Comparison of ENCODE assay signal across 8 mouse cellular contexts in the genomic region with DNA sequence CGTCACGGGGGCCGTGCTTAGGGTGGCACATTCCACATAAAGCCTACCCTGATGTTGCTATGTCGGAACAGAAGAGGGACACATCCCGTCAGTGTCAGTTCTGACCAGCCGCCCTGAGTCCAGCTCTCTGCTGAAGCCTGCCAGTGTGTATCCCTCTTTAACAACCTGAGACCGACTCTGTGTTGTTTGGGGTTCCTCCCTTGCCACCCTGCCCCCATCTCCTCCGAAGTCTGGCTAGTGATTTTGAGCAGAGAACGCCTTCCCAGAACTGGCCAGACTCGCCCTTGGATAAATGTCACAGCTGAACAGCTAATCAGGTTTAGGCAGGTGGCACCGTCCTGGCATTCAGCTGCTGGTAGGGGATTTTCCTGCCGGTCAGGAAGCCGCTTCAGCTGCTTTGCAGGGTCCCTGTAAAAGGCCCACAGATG. TPM values are rescaled to one million over a fixed set of nuclear protein-coding genes. Genes with fewer than 3 reads are reported as not detected.
DNase-seq lines count a peak whose midpoint lies in the region; ATAC-seq and TF ChIP-seq lines count a peak whose summit lies in the region.

No protein-coding gene starts in this region.

- no peaks in the 10 kb centered on the region for H3K27me3 ChIP-seq in heart, embryonic 10.5 days (ENCODE audit: insufficient read depth, poor library complexity, severe bottlenecking)
- peaks cover 23% of the 10 kb centered on the region for H3K27me3 ChIP-seq in G1E (ENCODE audit: insufficient read depth, low read length)
- peaks cover 51% of the 10 kb centered on the region for H3K27me3 ChIP-seq in forebrain, embryonic 12.5 days
- peaks cover 19% of the 10 kb centered on the region for H3K27me3 ChIP-seq in midbrain, embryonic 11.5 days (ENCODE audit: control insufficient read depth, insufficient read depth, low read length)

- peak overlapping the region; percentile 95 for H3K27ac ChIP-seq in heart, embryonic 10.5 days
- H3K27ac ChIP-seq in forebrain, embryonic 12.5 days = no peak overlapping the region
- no peak overlapping the region for H3K27ac ChIP-seq in midbrain, embryonic 11.5 days (ENCODE audit: low read depth, low read length)

- intact Hi-C loops in heart, postnatal 25 days (cut with DNase I) = loop anchor here (1.0 kb wide), 1 partner anchor 16 kb away; no protein-coding TSS in a partner anchor

- H3K36me3 ChIP-seq in heart, embryonic 10.5 days = peaks cover 42% of the 10 kb centered on the region
- H3K36me3 ChIP-seq in G1E (replicated peaks) = peaks cover 54% of the 10 kb centered on the region
- H3K36me3 ChIP-seq in forebrain, embryonic 12.5 days (replicated peaks) = peaks cover 12% of the 10 kb centered on the region
- H3K36me3 ChIP-seq in midbrain, embryonic 11.5 days (ENCODE audit: control insufficient read depth, insufficient read depth, low read length) = no peaks in the 10 kb centered on the region; the same call in 1 of the 2 replicates

- DNase-seq in heart, embryonic 10.5 days (ENCODE audit: low spot score) = no peak
- no peak for DNase-seq in heart, postnatal 25 days (ENCODE audit: low spot score)
- DNase-seq in G1E (ENCODE audit: low spot score) = no peak
- DNase-seq in kidney, adult 9 months = peak; percentile 47
- DNase-seq in midbrain, embryonic 11.5 days (ENCODE audit: low spot score, missing footprints) = no peak
- no peak for DNase-seq in gastrocnemius, postnatal 10 days

- peaks cover 72% of the 10 kb centered on the region for H3K4me1 ChIP-seq in heart, embryonic 10.5 days
- peaks cover 59% of the 10 kb centered on the region for H3K4me1 ChIP-seq in G1E (ENCODE audit: insufficient read depth, low read depth, low read length)
- H3K4me1 ChIP-seq in forebrain, embryonic 12.5 days = peaks cover 40% of the 10 kb centered on the region
- H3K4me1 ChIP-seq in midbrain, embryonic 11.5 days (ENCODE audit: control insufficient read depth, insufficient read depth, low read length) = peaks cover 26% of the 10 kb centered on the region

- no peak; the same call in 1 of the 2 replicates for ATAC-seq in G1E (ENCODE audit: extremely low read depth, insufficient number of reproducible peaks, low FRiP score, poor library complexity, severe bottlenecking)
- ATAC-seq in forebrain, embryonic 12.5 days (ENCODE audit: low FRiP score) = no peak
- no peak for ATAC-seq in midbrain, embryonic 11.5 days (ENCODE audit: low FRiP score)
- no peak for ATAC-seq in activated CD4-positive, CD25-positive, alpha-beta regulatory T cell, adult 4 months

- H3K9ac ChIP-seq in forebrain, embryonic 12.5 days = 0 out of 2 replicates have a peak overlapping the region, but pooled peaks have one; percentile 65
- H3K9ac ChIP-seq in midbrain, embryonic 11.5 days (ENCODE audit: low read length) = peak overlapping the region; percentile 66; the same call in 1 of the 2 replicates

- H3K4me3 ChIP-seq in heart, embryonic 10.5 days = peak overlapping the region; percentile 96
- peak overlapping the region; percentile 95 for H3K4me3 ChIP-seq in G1E (ENCODE audit: low read depth, low read length)
- peak overlapping the region; percentile 71 for H3K4me3 ChIP-seq in forebrain, embryonic 12.5 days (replicated peaks)
- H3K4me3 ChIP-seq in midbrain, embryonic 11.5 days (ENCODE audit: low read depth, low read length) = peak overlapping the region; percentile 72

- WGBS in heart, embryonic 10.5 days = 5% methylated on average over 13 of the region's 13 CpGs
- 7% methylated on average over 13 of the region's 13 CpGs for WGBS in forebrain, embryonic 12.5 days
- WGBS in midbrain, embryonic 11.5 days = 4% methylated on average over 13 of the region's 13 CpGs

- no peaks in the 10 kb centered on the region for H3K9me3 ChIP-seq in heart, embryonic 10.5 days
- no peaks in the 10 kb centered on the region for H3K9me3 ChIP-seq in G1E (replicated peaks)
- no peaks in the 10 kb centered on the region for H3K9me3 ChIP-seq in forebrain, embryonic 12.5 days
- H3K9me3 ChIP-seq in midbrain, embryonic 11.5 days (ENCODE audit: control insufficient read depth, low read length) = no peaks in the 10 kb centered on the region

- peak overlapping the region; percentile 100 for H3K4me2 ChIP-seq in forebrain, embryonic 12.5 days
- H3K4me2 ChIP-seq in midbrain, embryonic 11.5 days = peak overlapping the region; percentile 98

- TF ChIP-seq CTCF in G1E (IDR thresholded peaks at IDR 0.05; ENCODE audit: low read depth, low read length) = no peak

RNA-seq across cellular contexts. Expression of gene Klhl21, which starts 2.1 kb away (rescaled TPM):
- polyA plus RNA-seq in heart, embryonic 10.5 days (2016; fragmentation: Nextera tagmentation; extraction: Ambion mirVana) = 28.4 and 42.2 TPM in 2 replicates
- 10 to 100 TPM; 69.8 to 76.2 TPM for total RNA-seq in heart, postnatal 25 days (2021)
- 2.4 and 4.1 TPM in 2 replicates for total RNA-seq in G1E (2014; fragmentation: Nextera tagmentation)
- 3.8 and 4.4 TPM in 2 replicates for total RNA-seq in G1E (2017)
- polyA plus RNA-seq in G1E (2012) = 12.2 and 13.5 TPM in 2 replicates
- polyA plus RNA-seq in forebrain, embryonic 12.5 days (2016; fragmentation: Nextera tagmentation; extraction: Ambion mirVana) = 5.3 and 5.5 TPM in 2 replicates
- 2.0 and 2.6 TPM in 2 replicates for polyA plus RNA-seq in midbrain, embryonic 11.5 days (2014; fragmentation: Nextera tagmentation; extraction: Ambion mirVana)
- polyA plus RNA-seq in activated CD4-positive, CD25-positive, alpha-beta regulatory T cell, adult 4 months (2017; shearing (Covaris generic)) = 1 to 10 TPM; 2.2 to 4.2 TPM
- total RNA-seq in gastrocnemius, postnatal 10 days (2021) = 10 to 100 TPM; 28.9 to 29.3 TPM

RNA-seq across cellular contexts. Expression of gene Phf13, which starts 14.7 kb away (rescaled TPM):
- 22.9 and 26.2 TPM in 2 replicates for polyA plus RNA-seq in heart, embryonic 10.5 days (2016; fragmentation: Nextera tagmentation; extraction: Ambion mirVana)
- 1 to 10 TPM; 5.8 to 6.2 TPM for total RNA-seq in heart, postnatal 25 days (2021)
- total RNA-seq in G1E (2014; fragmentation: Nextera tagmentation) (2.9 and 3.7 TPM in 2 replicates), G1E (2017) (2.0 and 2.3 TPM in 2 replicates)
- polyA plus RNA-seq in G1E (2012) = 5.4 and 6.6 TPM in 2 replicates
- 24.4 and 27.4 TPM in 2 replicates for polyA plus RNA-seq in forebrain, embryonic 12.5 days (2016; fragmentation: Nextera tagmentation; extraction: Ambion mirVana)
- 21.5 and 22.9 TPM in 2 replicates for polyA plus RNA-seq in midbrain, embryonic 11.5 days (2014; fragmentation: Nextera tagmentation; extraction: Ambion mirVana)
- polyA plus RNA-seq in activated CD4-positive, CD25-positive, alpha-beta regulatory T cell, adult 4 months (2017; shearing (Covaris generic)) = 1 to 10 TPM; 2.3 to 3.0 TPM
- total RNA-seq in gastrocnemius, postnatal 10 days (2021) = 1 to 10 TPM; 6.5 to 9.5 TPM

RNA-seq across cellular contexts. Expression of gene Zbtb48, which starts 16.8 kb away (rescaled TPM):
- polyA plus RNA-seq in heart, embryonic 10.5 days (2016; fragmentation: Nextera tagmentation; extraction: Ambion mirVana) = 16.6 and 21.0 TPM in 2 replicates
- 1 to 10 TPM; 3.5 to 5.0 TPM for total RNA-seq in heart, postnatal 25 days (2021)
- total RNA-seq in G1E (2014; fragmentation: Nextera tagmentation) = 13.9 and 24.5 TPM in 2 replicates
- 9.3 and 9.8 TPM in 2 replicates for total RNA-seq in G1E (2017)
- 12.4 and 13.4 TPM in 2 replicates for polyA plus RNA-seq in G1E (2012)
- 23.7 and 24.2 TPM in 2 replicates for polyA plus RNA-seq in forebrain, embryonic 12.5 days (2016; fragmentation: Nextera tagmentation; extraction: Ambion mirVana)
- 21.1 and 22.5 TPM in 2 replicates for polyA plus RNA-seq in midbrain, embryonic 11.5 days (2014; fragmentation: Nextera tagmentation; extraction: Ambion mirVana)
- polyA plus RNA-seq in activated CD4-positive, CD25-positive, alpha-beta regulatory T cell, adult 4 months (2017; shearing (Covaris generic)) = 10 to 100 TPM; 14.1 to 22.0 TPM
- total RNA-seq in gastrocnemius, postnatal 10 days (2021) = 1 to 10 TPM; 3.2 to 4.7 TPM

RNA-seq across cellular contexts. Expression of gene Thap3, which starts 21.9 kb away (rescaled TPM):
- 29.3 and 30.1 TPM in 2 replicates for polyA plus RNA-seq in heart, embryonic 10.5 days (2016; fragmentation: Nextera tagmentation; extraction: Ambion mirVana)
- 10 to 100 TPM; 11.5 TPM for total RNA-seq in heart, postnatal 25 days (2021)
- total RNA-seq in G1E (2014; fragmentation: Nextera tagmentation) (2.0 and 3.0 TPM in 2 replicates), G1E (2017) (0.82 and 1.6 TPM in 2 replicates)
- 4.2 and 5.5 TPM in 2 replicates for polyA plus RNA-seq in G1E (2012)
- polyA plus RNA-seq in forebrain, embryonic 12.5 days (2016; fragmentation: Nextera tagmentation; extraction: Ambion mirVana) = 33.9 and 38.6 TPM in 2 replicates
- 21.9 and 24.6 TPM in 2 replicates for polyA plus RNA-seq in midbrain, embryonic 11.5 days (2014; fragmentation: Nextera tagmentation; extraction: Ambion mirVana)
- polyA plus RNA-seq in activated CD4-positive, CD25-positive, alpha-beta regulatory T cell, adult 4 months (2017; shearing (Covaris generic)) = 100 to 1,000 TPM in 1 of 2 experiments, 10 to 100 TPM in 1; 89.8 to 107 TPM
- 10 to 100 TPM; 34.1 to 34.4 TPM for total RNA-seq in gastrocnemius, postnatal 10 days (2021)

RNA-seq across cellular contexts. Expression of gene Tas1r1, which starts 27.6 kb away (rescaled TPM):
- polyA plus RNA-seq in heart, embryonic 10.5 days (2016; fragmentation: Nextera tagmentation; extraction: Ambion mirVana) = 0.11 and 0.19 TPM in 2 replicates
- under 1 TPM in 1 of 2 experiments, not detected in 1; 0.16 TPM for total RNA-seq in heart, postnatal 25 days (2021)
- total RNA-seq in G1E (2014; fragmentation: Nextera tagmentation) (0.24 TPM in 1 of 2 replicates, not detected in the other), G1E (2017) (0.06 and 0.27 TPM in 2 replicates)
- 0.02 and 0.04 TPM in 2 replicates for polyA plus RNA-seq in G1E (2012)
- polyA plus RNA-seq in forebrain, embryonic 12.5 days (2016; fragmentation: Nextera tagmentation; extraction: Ambion mirVana) = 0.55 and 0.78 TPM in 2 replicates
- 0.44 and 0.58 TPM in 2 replicates for polyA plus RNA-seq in midbrain, embryonic 11.5 days (2014; fragmentation: Nextera tagmentation; extraction: Ambion mirVana)
- not detected for polyA plus RNA-seq in activated CD4-positive, CD25-positive, alpha-beta regulatory T cell, adult 4 months (2017; shearing (Covaris generic))
- total RNA-seq in gastrocnemius, postnatal 10 days (2021) = 1 to 10 TPM; 1.1 to 1.3 TPM
